Mouse (Mus musculus): ENCODE measurements at regions not wholly inside any gene's neighbourhood (a gene's known extent, or its start where the extent isn't known, plus 50 kb on each side); places are given as distances from the start of the nearest gene placed in this dataset.
A peak's percentile ranks its signal among the peaks of the same experiment; 100 is the strongest.

DNA sequence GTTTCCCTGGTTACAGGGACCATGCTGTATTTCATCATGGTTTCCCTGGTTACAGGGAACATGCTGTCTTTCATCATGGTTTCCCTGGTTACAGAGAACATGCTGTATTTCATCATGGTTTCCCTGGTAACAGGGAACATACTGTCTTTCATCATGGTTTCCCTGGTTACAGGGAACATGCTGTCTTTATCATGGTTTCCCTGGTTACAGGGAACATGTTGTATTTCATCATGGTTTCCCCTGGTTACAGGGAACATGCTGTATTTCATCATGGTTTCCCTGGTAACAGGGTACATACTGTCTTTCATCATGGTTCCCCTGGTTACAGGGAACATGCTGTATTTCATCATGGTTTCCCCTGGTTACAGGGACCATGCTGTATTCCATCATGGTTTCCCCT is 1579.5 kb downstream of the 4930444P10Rik start:
- no peak for DNase-seq (ENCODE audit: low read depth)

DNA sequence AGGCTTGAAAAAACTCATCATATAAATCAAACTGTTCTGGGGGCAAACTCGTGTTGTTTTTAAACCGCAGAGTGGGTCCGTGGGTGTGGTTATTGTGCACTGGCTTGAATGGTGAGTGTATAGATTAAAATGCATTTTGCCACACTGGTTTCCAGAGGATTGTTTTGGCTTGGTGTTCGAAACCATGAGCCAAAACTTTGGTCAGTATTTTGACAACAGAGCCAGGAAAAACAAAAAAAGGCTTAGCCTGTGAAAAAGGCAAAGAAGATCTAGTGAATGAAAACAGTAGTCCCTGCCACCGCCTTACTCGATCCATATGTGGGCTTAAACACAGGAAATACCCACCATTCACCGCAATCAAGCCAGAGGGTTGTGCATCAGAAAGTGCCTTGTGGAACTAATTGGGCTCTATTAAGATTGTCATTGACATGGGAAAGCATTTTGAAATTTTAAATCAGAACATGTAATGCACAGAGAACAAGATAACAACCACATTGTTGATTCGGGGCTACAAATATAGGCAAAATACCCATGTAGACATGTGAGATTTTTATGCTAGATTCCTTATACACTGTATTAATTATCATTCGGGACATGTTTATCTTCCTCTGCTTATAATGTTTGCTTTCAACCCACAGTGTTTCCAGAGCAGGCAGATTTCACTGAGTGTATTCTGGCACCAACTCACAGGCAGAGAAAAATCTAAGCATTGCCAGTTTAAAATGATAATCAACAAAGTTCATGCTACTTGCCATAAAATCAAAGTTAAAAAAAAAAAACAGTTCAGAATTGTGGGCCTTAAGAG is 1580.4 kb downstream of the 4930444P10Rik start:
- no peak for DNase-seq (ENCODE audit: low read depth)

DNA sequence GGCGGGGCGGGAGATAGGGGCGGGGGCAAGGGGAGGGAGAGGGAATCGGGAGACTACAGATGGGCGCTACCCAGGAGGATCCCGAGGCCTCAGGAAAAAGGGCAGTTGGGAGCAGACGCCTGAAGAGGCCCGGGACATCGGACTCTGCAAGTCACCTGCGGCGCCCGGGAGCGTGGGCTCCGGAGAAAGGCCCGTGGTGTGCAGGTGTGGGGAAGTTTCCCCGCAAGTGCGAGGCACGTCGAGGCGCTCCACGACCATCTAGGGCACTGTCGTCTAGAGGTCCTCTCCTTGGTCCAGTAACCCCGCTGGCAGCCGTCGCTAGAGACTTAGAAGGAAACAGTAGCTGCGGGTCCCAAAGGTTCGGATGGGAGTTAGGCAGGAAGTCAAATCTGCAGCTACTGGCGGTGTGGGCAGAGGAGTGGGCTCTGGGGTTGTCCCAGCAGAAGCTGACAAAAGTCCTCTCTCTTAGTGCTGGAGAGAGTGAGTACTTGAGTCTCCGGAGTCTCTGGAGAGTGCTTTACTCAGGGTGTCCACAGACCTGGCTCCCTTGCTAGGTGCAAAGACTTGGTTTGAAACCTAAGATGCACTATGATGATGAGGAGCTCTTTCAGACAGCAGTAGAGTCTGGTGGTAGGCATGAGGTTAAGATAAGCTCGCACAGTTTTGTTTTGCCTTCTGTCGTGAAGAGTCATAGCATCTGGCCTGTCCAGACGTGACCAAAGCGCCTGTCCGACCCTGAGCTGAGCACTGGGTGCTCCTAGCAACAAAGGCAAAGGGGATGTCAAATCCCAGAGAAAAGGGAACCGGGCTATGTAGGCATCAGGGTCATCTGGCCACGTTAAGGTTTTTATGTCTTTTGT is 1586.1 kb downstream of the 4930444P10Rik start:
- no peak for DNase-seq (ENCODE audit: low read depth)

DNA sequence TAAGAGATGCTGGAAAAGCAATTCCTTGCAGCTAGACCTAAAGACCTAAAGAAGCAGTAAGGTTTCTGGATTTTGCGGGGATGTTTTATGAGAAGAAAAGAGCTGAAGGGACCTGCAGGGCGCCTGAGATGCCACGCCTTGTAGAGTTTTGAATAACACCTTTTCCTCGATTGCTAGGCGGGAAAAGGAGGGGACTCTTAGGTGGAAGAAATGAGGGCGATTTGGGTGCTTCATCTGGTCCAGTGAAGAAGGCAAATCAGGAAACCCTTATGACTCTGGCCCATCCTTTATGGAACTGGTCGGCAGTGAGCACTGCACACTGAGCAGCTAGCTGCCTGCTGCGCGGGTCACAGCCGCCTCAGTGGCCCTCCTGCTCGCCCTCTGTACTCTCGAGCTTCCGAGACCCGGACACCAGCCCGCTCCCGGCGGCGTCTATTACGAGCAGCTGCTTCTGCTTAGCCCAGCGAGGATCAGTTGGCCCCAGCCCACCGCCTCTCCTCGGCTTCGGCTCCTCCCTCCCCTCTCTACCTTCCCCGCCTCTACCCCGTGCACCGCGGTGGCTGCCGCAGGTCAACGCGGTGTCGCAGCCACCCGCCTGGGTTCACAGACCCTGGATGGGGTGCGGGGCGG is 1586.8 kb downstream of the 4930444P10Rik start:
- DNase-seq (ENCODE audit: low read depth) = no peak

DNA sequence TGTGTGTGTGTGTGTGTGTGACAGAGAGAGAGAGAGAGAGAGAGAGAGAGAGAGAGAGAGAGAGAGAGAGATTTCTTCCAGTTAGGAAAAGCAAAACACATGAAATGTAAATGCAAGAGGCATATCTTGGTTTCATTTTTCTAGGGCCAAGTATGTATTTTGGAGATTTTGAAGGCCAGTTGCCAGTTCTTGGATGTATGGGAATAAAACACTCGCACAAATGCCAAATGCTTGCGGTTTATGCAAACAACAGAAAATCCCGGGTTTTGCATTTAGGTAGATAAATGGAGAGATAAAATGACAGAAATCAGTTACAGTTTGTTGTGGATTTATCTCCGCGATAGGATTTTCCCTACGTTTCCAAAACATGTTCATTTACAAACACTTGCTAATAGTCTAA is 1587.4 kb downstream of the 4930444P10Rik start:
- DNase-seq (ENCODE audit: low read depth) = no peak

DNA sequence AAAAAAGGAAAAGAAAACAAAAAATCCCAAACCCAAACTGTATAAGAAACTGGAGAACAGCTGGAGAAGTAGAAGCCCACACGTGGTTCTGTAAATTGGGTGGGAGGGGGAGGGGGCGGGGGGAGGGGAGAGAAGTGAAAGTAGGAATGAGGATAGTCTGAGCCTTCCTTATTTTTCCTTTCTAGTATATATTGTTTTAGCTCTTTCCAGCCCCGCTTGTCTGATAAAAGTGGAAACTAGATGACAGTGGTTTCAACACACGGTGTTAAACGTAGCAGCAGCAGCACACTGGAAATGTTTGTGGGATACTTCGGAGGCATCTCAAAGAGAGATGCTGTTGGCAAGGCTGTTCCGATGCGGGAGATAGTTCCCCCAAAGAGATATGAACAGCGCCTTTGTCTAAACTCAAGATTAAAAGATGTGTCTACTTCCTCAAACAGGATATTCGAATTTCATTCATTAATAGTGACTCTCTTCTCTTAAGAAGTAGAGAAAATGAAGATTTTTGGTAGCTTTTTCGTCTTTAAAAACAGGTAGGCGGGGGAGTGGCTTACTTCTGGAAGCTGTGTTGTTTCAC is 1588.3 kb downstream of the 4930444P10Rik start:
- DNase-seq (ENCODE audit: low read depth) = no peak

DNA sequence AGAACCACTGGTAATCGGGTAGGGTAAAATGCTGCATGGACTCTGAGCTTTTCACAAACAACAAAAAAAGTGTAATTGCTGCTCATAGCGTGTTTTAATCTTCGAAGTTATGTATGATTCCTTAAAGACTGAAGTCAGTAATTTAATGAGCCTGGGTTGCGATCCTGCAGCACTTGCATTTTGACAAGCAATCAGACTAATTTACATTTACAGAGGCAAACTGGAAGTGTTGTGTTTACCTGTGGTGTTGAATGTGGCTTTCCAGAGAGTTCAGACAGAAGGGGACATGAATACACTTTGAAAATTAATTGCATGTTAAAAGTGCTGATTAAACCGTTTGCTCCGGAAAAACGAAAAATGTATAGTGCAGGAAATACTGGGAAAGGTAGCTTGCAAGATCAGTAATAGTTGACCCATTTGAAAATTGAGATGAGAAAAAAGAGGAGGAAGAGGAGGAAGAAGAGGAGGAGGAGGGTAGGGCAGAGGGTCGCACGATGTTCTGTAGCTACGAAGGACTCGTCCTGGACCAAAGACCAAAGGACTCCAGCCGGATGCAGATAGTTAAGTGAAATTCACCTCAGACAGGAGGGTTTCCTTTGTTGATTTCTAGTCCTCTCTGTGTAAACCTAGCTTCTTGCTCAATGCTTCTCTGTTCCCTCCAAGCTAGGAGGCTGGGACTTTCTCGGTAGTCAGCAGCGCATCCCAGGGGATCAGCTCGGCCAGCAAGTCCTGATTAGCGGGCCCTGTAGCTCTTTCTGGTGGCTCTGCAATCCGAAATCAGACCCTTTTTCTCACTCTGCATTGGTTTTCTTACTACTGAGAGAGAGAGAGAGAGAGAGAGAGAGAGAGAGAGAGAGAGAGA is 1589.0 kb downstream of the 4930444P10Rik start:
- no peak for DNase-seq (ENCODE audit: low read depth)

DNA sequence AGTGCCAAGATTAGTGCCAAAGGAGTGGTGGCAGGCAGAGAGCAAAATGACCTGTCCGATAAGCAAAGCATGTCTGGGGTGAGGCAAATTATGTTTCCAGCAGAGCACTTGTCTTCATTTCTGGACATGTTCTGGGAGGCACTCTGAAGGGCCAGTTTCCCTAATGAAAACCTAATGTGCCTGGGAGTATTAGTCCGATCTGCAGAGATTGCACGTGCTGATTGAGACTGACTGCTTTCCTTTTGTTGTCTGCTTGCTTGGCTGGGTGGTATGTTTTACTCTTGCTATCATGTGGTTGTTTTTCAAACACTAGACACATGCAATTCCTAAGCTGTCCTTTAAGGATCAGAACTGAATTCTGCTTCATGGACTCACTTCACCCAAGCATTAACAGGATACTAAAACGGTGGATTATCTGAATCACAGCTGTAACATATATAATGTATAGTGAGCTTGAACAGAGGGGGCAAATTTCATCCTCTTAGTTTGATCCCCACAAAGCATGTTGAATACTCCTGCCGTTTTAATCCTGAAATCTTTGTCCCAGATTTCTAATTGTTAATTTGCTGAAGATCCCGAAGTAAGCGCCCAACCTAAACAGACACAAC is 1589.8 kb downstream of the 4930444P10Rik start:
- DNase-seq (ENCODE audit: low read depth) = no peak

DNA sequence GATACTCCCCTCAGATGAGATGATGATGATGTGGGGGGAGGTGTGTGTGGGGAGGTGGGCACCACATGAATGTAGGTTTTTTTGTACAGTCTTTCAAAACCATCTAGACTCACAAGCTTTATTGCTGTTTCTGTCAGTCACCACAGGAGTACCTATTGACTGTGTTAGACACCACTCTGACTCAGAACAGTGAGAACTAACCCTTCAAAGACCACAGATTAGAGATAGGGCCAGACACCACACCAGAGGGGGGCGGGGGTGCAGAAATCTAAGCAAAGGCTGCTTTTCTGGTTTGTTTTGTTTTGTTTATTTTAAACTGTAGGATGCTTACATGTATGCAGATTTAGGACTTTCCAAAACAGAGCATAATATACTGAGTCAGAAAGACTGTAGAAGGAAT is 1594.0 kb downstream of the 4930444P10Rik start:
- DNase-seq (ENCODE audit: low read depth) = no peak

DNA sequence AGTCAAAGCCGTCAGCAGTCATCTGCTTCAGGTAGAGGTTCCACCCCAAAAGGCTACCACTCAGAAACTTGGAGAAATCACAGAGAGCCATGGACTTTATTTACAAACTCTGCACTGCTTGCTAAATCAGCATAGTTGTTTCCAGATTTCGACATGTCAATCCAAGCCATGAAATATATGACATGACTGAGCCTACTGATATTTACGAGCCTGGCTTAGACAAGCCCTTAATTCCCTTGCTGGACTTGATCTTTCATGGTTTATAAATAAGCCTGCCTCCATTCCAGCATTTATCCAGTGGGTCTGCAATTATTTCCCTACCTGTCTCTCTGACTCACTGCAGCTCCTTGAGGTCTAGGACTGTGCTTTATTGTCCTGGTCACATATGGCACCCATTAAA is 1603.1 kb downstream of the 4930444P10Rik start:
- DNase-seq (ENCODE audit: low read depth) = no peak

DNA sequence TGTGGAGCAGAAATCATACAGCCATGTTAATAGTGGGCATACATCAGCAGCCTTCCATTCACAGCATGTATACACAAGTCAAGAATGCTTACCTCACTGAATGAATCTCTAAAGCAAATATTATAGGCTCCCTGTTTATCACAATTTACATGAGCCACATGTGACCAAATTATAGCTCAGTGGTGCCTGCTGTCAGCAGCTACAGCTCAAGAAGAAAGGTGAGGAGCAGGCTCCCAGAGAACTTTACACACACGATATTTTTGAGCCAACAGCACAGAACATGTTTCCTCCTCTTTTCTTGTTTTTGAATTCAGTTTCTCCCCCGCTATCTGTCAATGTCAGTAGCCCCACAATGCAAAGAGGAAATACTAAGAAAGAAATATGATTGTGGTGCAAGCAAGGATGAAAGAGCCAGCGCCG is 1605.4 kb downstream of the 4930444P10Rik start:
- DNase-seq (ENCODE audit: low read depth) = no peak

DNA sequence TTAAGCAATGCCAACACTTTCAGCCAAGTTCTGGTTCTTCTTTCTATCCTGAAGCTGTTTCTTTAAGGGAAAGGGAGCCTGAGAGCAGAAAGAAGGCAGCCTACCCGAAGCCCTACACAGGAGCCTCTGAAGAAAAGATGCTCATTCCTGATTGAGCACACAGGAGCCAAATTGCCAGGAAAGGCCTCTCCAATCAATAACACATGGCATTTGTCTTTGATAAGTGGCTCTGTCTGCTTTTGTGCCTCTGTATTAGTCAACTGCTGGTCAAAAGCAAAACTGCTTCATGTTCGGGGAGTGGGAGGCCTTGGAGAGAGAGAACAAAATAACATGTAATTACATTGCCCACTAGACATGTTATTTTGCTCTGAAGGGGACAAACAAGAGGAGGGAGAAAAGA is 1607.4 kb downstream of the 4930444P10Rik start:
- no peak for DNase-seq (ENCODE audit: low read depth)

DNA sequence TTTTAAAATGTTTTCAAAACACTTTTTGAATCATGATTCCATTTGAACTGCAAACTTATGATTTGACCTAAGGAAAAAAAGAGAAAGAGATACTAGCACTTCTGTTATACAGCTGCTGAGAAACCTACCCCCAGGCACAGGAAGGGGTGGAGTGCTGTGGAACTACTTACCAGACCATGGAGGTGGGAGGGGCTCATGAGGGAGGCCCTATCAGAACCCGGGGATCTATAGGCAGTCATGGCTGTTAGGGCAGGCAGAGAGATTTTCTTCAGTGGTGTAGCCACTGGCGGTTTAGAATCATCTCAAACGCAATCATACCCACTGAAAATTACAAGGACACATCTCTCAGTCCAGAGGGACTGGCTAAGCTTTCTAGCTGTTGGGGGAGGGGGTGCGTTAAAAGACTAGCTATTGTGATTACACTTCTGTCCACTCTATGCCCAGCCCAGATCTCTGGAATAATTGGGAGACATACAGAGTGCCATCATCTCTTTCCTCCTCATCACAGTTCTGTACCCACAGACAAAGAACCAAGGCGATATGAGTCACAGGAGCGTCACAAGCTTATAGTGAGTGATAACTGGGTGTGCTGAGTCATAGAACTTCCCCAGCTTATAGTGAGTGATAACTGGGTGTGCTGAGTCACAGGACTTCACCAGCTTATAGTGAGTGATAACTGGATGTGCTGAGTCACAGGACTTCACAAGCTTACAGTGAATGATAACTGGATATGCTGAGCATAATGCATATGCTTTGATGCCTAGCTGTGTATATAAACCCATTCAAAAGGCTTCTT is 1608.8 kb downstream of the 4930444P10Rik start:
- peak; percentile 63 for DNase-seq (ENCODE audit: low read depth)

DNA sequence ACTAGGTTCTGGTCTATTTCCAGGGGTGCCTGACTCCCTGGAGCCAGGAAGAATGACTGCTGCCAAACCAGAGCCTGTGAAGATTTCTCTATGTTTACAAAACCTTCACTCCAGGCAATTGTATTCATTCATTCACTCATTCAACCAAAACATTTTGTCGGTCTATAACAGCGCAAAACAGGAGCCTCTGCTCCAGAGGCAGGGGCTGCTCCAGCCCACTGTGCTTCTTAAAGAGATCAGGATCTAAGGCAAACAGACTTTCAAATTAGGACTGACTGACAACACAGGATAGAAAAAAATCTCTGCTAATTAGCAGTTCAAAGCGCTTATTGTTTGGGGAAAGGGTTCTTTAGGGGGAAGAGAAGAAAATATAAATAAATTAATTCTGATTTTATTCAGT is 1620.8 kb downstream of the 4930444P10Rik start:
- DNase-seq (ENCODE audit: low read depth) = no peak

DNA sequence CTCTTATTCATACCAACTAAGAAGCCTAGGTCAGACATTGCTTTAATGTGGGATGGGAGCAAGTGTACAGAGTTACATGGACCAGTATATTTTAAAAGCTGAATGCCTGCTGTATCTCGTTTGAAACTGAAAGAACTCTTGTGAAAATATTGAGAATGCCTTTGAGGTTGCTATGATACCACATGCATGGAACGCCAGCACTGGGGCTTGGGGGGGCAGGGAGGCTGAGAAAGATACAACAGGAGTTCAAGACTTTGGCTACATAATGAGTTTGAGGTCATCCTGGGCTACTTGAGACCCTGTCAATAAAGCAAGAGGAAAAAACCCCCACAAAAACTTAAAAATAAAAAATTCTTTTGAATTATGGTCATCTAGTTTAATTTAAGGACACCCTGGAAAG is 1621.6 kb downstream of the 4930444P10Rik start:
- no peak for DNase-seq (ENCODE audit: low read depth)

DNA sequence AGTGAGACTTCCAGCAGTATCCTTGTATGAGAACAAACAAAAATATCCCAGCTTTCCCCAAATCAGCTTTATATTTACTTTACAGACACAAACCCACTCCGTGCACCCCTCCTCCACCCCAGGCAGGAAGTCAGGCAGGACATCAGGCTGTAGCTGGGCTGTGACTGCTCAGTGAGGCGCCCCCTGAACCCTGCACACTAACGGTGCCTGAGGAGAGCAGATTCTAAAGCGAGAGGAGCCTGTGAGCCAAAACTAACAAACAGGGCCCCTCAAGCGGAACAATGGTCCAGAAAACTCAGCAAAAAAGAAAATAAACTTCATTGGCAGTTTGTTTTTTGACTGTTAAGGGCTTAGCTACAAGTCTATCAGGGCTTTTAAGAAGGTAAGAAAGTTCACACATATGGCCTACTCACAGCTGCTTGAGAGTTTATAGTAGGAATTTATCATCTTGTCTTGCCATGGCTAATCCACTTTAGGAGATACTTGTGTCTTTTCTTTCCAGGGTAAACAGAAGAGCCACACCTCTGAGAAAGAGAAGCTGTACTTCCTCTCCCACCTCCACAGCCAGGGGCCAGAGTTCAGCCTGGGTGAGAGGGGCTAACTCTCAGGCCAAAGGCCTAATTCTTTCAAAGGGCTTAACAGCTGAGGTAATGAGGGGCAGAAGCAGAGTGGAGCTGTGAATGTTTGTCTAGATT is 1628.2 kb downstream of the 4930444P10Rik start:
- no peak for DNase-seq (ENCODE audit: low read depth)

DNA sequence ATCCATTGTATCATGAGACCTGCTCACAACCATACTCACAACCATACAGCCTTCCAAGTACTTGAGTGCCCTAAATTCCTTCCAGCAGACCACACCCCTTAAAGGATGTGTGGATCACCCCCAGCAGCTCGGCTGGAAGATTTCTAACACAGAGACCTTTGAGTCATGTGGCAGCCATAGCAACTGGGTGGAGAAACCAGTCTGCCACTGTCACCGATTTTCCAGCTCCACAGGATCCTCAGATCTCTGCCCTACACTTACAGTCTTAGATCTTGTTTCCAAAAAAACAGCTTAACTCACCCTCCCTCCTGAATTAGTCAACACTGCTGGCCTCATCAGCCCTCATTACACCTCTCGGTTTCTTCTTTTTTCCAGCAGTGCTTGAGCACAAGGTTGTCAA is 1630.6 kb downstream of the 4930444P10Rik start:
- no peak for DNase-seq (ENCODE audit: low read depth)

DNA sequence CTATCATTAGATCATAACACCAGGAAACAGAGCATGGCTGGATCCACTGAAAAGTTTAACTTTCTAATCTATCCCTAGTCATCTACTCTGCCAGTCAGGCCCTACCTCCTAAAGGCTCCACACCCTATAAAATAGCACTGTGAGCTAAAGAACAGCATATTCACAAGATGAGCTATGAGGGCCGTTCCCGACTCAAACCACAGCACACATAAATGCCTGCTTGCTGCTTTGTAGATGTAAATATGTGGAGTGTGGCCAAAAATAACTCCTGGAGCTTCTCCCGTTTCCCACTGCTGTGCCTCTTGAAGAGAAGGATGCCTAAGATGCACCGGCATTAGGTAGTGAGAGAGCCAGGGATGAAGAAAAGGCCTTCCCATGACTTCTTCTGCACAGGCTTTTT is 1632.3 kb downstream of the 4930444P10Rik start:
- DNase-seq (ENCODE audit: low read depth) = no peak

DNA sequence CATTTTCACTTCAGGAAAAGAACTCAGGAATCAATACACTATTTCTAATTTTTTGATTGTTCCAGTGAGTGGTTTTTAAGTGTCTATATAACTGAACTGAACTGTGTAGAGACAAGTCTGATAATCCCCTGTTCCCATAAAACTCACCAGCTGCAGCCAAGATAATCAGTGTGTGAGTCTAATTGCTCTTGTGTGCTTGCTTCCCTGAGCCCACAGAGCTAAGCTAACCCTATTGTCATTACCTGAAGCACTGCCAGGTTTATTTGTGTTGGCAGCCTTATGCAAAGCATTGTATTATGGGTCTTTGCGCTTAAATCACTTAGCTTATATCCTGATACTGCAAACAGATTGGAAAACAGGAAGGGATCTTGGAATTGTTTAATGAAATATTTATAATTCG is 1663.8 kb downstream of the 4930444P10Rik start:
- no peak for DNase-seq (ENCODE audit: low read depth)

DNA sequence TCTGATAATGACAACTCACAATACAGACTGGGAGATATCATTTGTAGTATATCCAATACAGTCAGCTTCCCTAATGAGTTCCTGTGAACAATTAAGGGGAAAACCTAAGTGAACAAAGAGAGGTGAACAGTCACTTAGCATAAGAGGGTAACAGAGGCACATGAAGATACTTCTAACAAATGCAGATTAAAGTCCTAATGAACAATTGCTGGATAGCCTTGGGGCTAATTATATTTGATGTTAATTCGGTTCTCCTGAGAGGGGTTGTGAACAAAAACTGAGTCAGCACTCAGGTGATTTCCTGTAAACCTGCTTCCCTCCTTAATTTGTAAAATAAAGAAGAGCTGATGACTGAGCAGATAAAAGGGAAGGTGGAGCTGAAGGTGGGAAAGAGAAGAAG is 1672.1 kb downstream of the 4930444P10Rik start:
- no peak for DNase-seq (ENCODE audit: low read depth)
